Mouse (Mus musculus) liver, adult 2 months (tissue): ENCODE data around the gene Morc3. TPM values are rescaled to one million over a fixed set of nuclear protein-coding genes. Genes with fewer than 3 reads are reported as not detected.

Source experiments
- DNase-seq: peaks from one replicate; pipeline ENCODE4 v3.0.0-alpha.2; 2011; ENCODE audit warnings: low read depth, low spot score; ENCODE audit errors: extremely low read depth
- H3K27ac ChIP-seq: fragments of 200-500 bp; replicated peaks from 2 replicates; pipeline ENCODE4 v1.5.1; 2012; ENCODE audit warnings: low read depth, mild to moderate bottlenecking, control low read depth, inconsistent platforms, low read length; ENCODE audit not compliant: insufficient read depth
- H3K27me3 ChIP-seq: fragments of 200-500 bp; 2 replicates; pipeline ENCODE4 v1.6.1; 2012; ENCODE audit warnings: mild to moderate bottlenecking, moderate library complexity, low read length, inconsistent platforms; ENCODE audit not compliant: control insufficient read depth, insufficient read depth
- H3K36me3 ChIP-seq: fragments of 200-500 bp; 2 replicates; pipeline ENCODE4 v1.6.1; 2012; ENCODE audit warnings: low read length, inconsistent platforms; ENCODE audit not compliant: control insufficient read depth, insufficient read depth
- H3K4me1 ChIP-seq: fragments of 200-500 bp; 2 replicates; pipeline ENCODE4 v1.6.1; 2011; ENCODE audit warnings: low read length; ENCODE audit not compliant: control insufficient read depth, insufficient read depth
- H3K4me3 ChIP-seq: fragments of 200-500 bp; 2 replicates; pipeline ENCODE4 v1.5.1; 2011; ENCODE audit warnings: low read depth, mild to moderate bottlenecking, control low read depth, low read length, moderate library complexity; ENCODE audit not compliant: insufficient read depth
- H3K79me2 ChIP-seq: fragments of 200-500 bp; 2 replicates; pipeline ENCODE4 v1.6.1; 2012; ENCODE audit warnings: inconsistent platforms, mild to moderate bottlenecking, low read length, moderate library complexity; ENCODE audit not compliant: control insufficient read depth, insufficient read depth
- H3K9ac ChIP-seq: fragments of 200-500 bp; 2 replicates; pipeline ENCODE4 v1.6.1; 2012; ENCODE audit warnings: low read depth, mild to moderate bottlenecking, control low read depth, inconsistent platforms, low read length
- CTCF ChIP-seq: fragments of 200-500 bp; IDR thresholded peaks from 2 replicates; pipeline ENCODE4 v1.5.1; 2011; ENCODE audit warnings: low read depth, low read length, control low read depth
- POLR2A ChIP-seq: fragments of 200-500 bp; IDR thresholded peaks from 2 replicates; pipeline ENCODE4 v1.6.1; 2011; ENCODE audit warnings: low read length, control low read depth; ENCODE audit not compliant: insufficient read depth; ENCODE audit errors: extremely low read depth
- WGBS: fragments of 180-500 bp; shearing (Covaris S2); methylation state at CpG from one replicate; pipeline ENCODE4 v1.1.7; 2018; 5-methylcytosine and 5-hydroxymethylcytosine counted together
- polyA plus RNA-seq: library from polyadenylated mRNA; depleted of rRNA; stranded (reverse); fragments of >200 nt; gene quantifications from 2 replicates; pipeline ENCODE4 v1.2.3, GENCODE M21; 2012
- total RNA-seq: library from RNA; depleted of rRNA; stranded (reverse); fragments of >200 nt; gene quantifications from 2 replicates; pipeline ENCODE4 v1.2.3, GENCODE M21; 2014

Morc3 gene
- total and polyA plus RNA-seq, 2 experiments: 2.7 to 26.8 TPM

GRCm38 (mm10) chr16:93834076-93834475 lies 2.2 kb downstream of the Morc3 start:
- Histone ChIP-seq H3K27ac (no peak overlapping the region), H3K4me1 (peaks cover 8% of the 10 kb centered on the region), H3K79me2 (peaks cover 56% of the 10 kb centered on the region), H3K36me3 (no peaks in the 10 kb centered on the region), H3K27me3 (no peaks in the 10 kb centered on the region), H3K4me3 (no peak overlapping the region), H3K9ac (no peak overlapping the region)
- DNase-seq: peak; percentile 73
- no peak for TF ChIP-seq CTCF
- 55% methylated on average over 2 of the region's 2 CpGs for WGBS

DNA sequence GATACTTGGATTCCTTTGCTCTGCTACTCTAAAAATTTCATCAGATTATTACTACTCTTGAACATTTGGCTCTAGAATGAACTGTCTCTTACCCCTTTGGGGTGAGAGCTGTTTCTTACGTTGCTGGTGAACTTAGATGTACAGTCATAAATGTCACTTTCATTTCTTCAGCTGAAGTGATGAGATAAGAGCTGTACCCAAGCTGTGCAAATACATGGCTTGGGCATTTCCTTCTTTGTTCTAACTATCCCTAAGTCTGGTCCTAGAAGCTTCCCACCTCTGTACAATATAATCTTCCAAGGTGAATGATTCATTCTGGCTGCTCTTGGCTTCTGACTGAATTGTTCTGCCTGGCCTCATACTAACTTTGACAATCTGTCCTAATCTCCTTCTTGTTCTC lies 7.1 kb downstream of the Morc3 start:
- WGBS: 94% methylated on average over 1 of the region's 1 CpGs

DNA sequence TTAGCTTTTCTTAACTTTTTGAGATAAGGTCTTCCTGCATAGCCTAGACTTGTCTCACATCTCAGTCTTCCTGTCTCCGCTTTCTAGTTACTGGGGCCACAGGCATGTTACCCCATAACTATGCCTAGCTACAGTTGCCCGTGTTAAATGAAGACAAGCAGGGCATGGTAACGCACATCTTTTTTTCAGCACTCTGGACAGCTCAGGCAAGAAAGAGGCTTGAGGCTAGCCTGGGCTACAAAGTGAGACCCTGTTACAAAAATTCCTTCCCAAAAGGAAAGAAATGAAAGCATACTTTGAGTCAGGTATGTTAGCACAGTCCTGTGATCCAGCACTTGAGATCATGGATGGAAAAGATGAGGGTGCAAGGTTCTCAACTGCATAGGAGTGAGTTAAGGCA lies 18.6 kb downstream of the Morc3 start:
- peaks cover 64% of the 10 kb centered on the region for H3K36me3 ChIP-seq
- H3K79me2 ChIP-seq: no peaks in the 10 kb centered on the region; the same call in 1 of the 2 replicates
- TF ChIP-seq CTCF: no peak
- TF ChIP-seq POLR2A: no peak
- H3K9ac ChIP-seq: no peak overlapping the region
- no peak overlapping the region for H3K4me3 ChIP-seq
- 93% methylated on average over 3 of the region's 3 CpGs for WGBS
- H3K4me1 ChIP-seq: no peaks in the 10 kb centered on the region
- no peaks in the 10 kb centered on the region for H3K27me3 ChIP-seq
- no peak overlapping the region for H3K27ac ChIP-seq
- DNase-seq: no peak

More for the DNA sequence above, 7.1 kb downstream of the Morc3 start:
- H3K4me3 ChIP-seq: no peak overlapping the region
- peaks cover 47% of the 10 kb centered on the region for H3K79me2 ChIP-seq
- H3K27me3 ChIP-seq: no peaks in the 10 kb centered on the region
- H3K27ac ChIP-seq: no peak overlapping the region
- peaks cover 3% of the 10 kb centered on the region for H3K4me1 ChIP-seq
- H3K36me3 ChIP-seq: peaks cover 4% of the 10 kb centered on the region
- H3K9ac ChIP-seq: no peak overlapping the region
- no peak for DNase-seq
- TF ChIP-seq CTCF (no peak), POLR2A (no peak)

GRCm38 (mm10) chr16:93859967-93860366 lies 28.0 kb downstream of the Morc3 start:
- Histone ChIP-seq H3K79me2 (no peaks in the 10 kb centered on the region), H3K9ac (no peak overlapping the region), H3K4me3 (no peak overlapping the region), H3K4me1 (peaks cover 13% of the 10 kb centered on the region), H3K36me3 (peaks cover 52% of the 10 kb centered on the region), H3K27ac (peak overlapping the region; percentile 58), H3K27me3 (no peaks in the 10 kb centered on the region)
- TF ChIP-seq POLR2A (no peak), CTCF (no peak)
- DNase-seq: peak; percentile 91
- WGBS: 28% methylated on average over 4 of the region's 4 CpGs

DNA sequence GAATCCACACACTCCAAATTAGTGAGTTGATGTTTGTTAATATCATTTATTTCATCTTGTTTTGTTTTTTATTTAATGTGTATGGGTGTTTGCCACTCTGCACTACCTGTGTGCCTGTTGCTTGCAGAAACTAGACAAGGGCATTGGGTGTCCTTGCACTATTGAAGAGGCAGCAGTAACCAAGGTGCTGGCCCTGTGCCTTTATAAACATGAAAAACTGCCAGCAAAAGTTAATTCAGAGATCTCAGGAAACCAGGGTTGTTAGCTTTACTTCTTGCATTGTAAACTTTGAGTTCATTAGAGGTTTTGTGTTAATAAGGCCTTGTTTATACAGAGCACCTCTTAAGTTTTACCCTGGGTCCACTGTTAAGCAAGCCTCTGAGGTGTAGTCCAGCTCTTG lies 28.8 kb downstream of the Morc3 start:
- Histone ChIP-seq H3K4me3 (no peak overlapping the region), H3K9ac (no peak overlapping the region), H3K27ac (peak overlapping the region; percentile 72), H3K79me2 (no peaks in the 10 kb centered on the region), H3K27me3 (no peaks in the 10 kb centered on the region), H3K4me1 (peaks cover 13% of the 10 kb centered on the region), H3K36me3 (peaks cover 54% of the 10 kb centered on the region)
- TF ChIP-seq CTCF: no peak
- no peak for TF ChIP-seq POLR2A
- DNase-seq: peak; percentile 93

GRCm38 (mm10) chr16:93874841-93875240 lies 42.9 kb downstream of the Morc3 start:
- DNase-seq: peak; percentile 92
- WGBS: 18% methylated on average over 13 of the region's 13 CpGs
- H3K79me2 ChIP-seq: no peaks in the 10 kb centered on the region

More at GRCm38 (mm10) chr16:93874841-93875240, 42.9 kb downstream of the Morc3 start:
- H3K27ac ChIP-seq: peak overlapping the region; percentile 60
- H3K4me1 ChIP-seq: peaks cover 11% of the 10 kb centered on the region
- no peak for TF ChIP-seq POLR2A
- no peak for TF ChIP-seq CTCF
- H3K36me3 ChIP-seq: peaks cover 44% of the 10 kb centered on the region
- H3K4me3 ChIP-seq: no peak overlapping the region
- no peaks in the 10 kb centered on the region for H3K27me3 ChIP-seq
- H3K9ac ChIP-seq: no peak overlapping the region
